ENCODE assay signal across 22 mouse cellular contexts in the genomic region with DNA sequence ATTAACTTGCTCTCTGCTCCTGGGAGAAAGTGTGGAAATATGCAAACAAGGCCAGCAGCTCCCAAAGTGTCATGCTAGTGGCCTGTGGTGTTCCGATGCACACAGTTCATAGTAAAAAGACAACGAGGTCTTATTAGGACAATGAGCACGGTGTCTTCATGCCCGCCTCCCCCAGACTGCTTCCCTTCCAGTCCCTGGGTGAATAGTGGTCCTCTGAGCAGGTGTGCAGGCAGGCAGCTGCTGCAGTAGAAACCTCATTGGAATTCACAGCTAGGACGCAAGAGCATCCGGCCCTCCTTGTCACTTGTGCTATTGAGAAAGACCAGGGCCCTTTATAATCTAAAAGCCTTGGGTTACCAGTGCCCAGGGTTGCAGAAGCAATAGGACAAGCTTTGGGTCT.
DNase-seq lines count a peak whose midpoint lies in the region; ATAC-seq and TF ChIP-seq lines count a peak whose summit lies in the region.
"Had no signal": no experiment of that assay in that cellular context is flagged by ENCODE, and none has a peak within 500 bp of the region (broad histone marks: within the 10 kb centered on the region; RNA-seq: fewer than 3 reads in every experiment).

No protein-coding gene starts in this region.

- no peaks in the 10 kb centered on the region for H3K9me3 ChIP-seq in neural tube, embryonic 13.5 days
- no peaks in the 10 kb centered on the region for H3K9me3 ChIP-seq in forebrain, embryonic 16.5 days (ENCODE audit: control insufficient read depth, low read length)
- H3K9me3 ChIP-seq in intestine, embryonic 16.5 days (ENCODE audit: control insufficient read depth, low read length) = no peaks in the 10 kb centered on the region
- H3K9me3 ChIP-seq: lung, embryonic 15.5 days; midbrain, embryonic 12.5 days had no signal

- TF ChIP-seq POLR2A in myocyte (IDR thresholded peaks at IDR 0.05; ENCODE audit: insufficient read length, low read depth) = no peak

- 41% methylated on average over 6 of the region's 6 CpGs for WGBS in neural tube, embryonic 13.5 days
- WGBS in forebrain, embryonic 16.5 days = 30% methylated on average over 6 of the region's 6 CpGs
- 54% methylated on average over 6 of the region's 6 CpGs for WGBS in intestine, embryonic 16.5 days

- DNase-seq in frontal cortex, postnatal 25 days (ENCODE audit: low spot score in 2 of 2) = no peak
- DNase-seq in neural tube, embryonic 10.5 days (ENCODE audit: extremely low spot score, low spot score) = no peak
- DNase-seq in c-Kit-positive CD71-positive TER-119-positive erythroid progenitor cells, embryonic 14.5 days (ENCODE audit: low spot score) = no peak
- DNase-seq: adrenal gland, postnatal 36 days; cerebellum, adult 18-20 months; cerebellum, postnatal 25 days; embryo, embryonic 11 days; heart, adult 11 months; heart, postnatal 4 days; right cerebral cortex, postnatal 25 days had no signal

- no peaks in the 10 kb centered on the region for H3K27me3 ChIP-seq in neural tube, embryonic 13.5 days
- H3K27me3 ChIP-seq in forebrain, embryonic 16.5 days (replicated peaks; ENCODE audit: control insufficient read depth, insufficient read depth, low read length) = no peaks in the 10 kb centered on the region
- H3K27me3 ChIP-seq in myocyte (ENCODE audit: control insufficient read depth, insufficient read depth, insufficient read length) = no peaks in the 10 kb centered on the region
- H3K27me3 ChIP-seq in intestine, embryonic 16.5 days (replicated peaks; ENCODE audit: control insufficient read depth, insufficient read depth, low read length) = no peaks in the 10 kb centered on the region
- H3K27me3 ChIP-seq: lung, embryonic 15.5 days; midbrain, embryonic 12.5 days had no signal

- ATAC-seq in frontal cortex, adult (ENCODE audit: low TSS enrichment) = peak; percentile 31; the same call in 1 of the 2 replicates
- ATAC-seq in neural tube, embryonic 13.5 days (ENCODE audit: low read depth) = no peak
- no peak for ATAC-seq in forebrain, embryonic 16.5 days
- no peak for ATAC-seq in intestine, embryonic 16.5 days
- ATAC-seq: CD4-positive, CD25-positive, alpha-beta regulatory T cell, adult 4 months; intestine, postnatal 0 days had no signal

- peaks cover 20% of the 10 kb centered on the region for H3K36me3 ChIP-seq in neural tube, embryonic 13.5 days
- peaks cover 4% of the 10 kb centered on the region; the same call in 1 of the 2 replicates for H3K36me3 ChIP-seq in forebrain, embryonic 16.5 days (ENCODE audit: control insufficient read depth, insufficient read depth)
- H3K36me3 ChIP-seq in myocyte (ENCODE audit: control insufficient read depth, insufficient read depth) = peaks cover 2% of the 10 kb centered on the region
- no peaks in the 10 kb centered on the region for H3K36me3 ChIP-seq in intestine, embryonic 16.5 days (ENCODE audit: control insufficient read depth, insufficient read depth, low read length)

- peaks cover 57% of the 10 kb centered on the region for H3K4me1 ChIP-seq in neural tube, embryonic 13.5 days (replicated peaks)
- H3K4me1 ChIP-seq in forebrain, embryonic 16.5 days (replicated peaks; ENCODE audit: control insufficient read depth, insufficient read depth, low read length) = peaks cover 22% of the 10 kb centered on the region
- H3K4me1 ChIP-seq in intestine, embryonic 16.5 days (ENCODE audit: control insufficient read depth, insufficient read depth, low read length) = peaks cover 22% of the 10 kb centered on the region

- no peak overlapping the region for H3K9ac ChIP-seq in neural tube, embryonic 13.5 days
- no peak overlapping the region for H3K9ac ChIP-seq in forebrain, embryonic 16.5 days (replicated peaks; ENCODE audit: low read depth, low read length)
- no peak overlapping the region for H3K9ac ChIP-seq in intestine, embryonic 16.5 days (ENCODE audit: low read depth, low read length)
- H3K9ac ChIP-seq: liver, embryonic 14.5 days; lung, embryonic 15.5 days; midbrain, embryonic 12.5 days had no signal

- no peak overlapping the region for H3ac ChIP-seq in myocyte (ENCODE audit: control insufficient read depth, insufficient read length)

- peaks cover 34% of the 10 kb centered on the region for H3K79me2 ChIP-seq in myocyte (ENCODE audit: control insufficient read depth, insufficient read depth)

- H3K4me3 ChIP-seq in neural tube, embryonic 13.5 days = no peak overlapping the region
- H3K4me3 ChIP-seq in forebrain, embryonic 16.5 days (replicated peaks; ENCODE audit: low read length) = no peak overlapping the region
- H3K4me3 ChIP-seq in myocyte = no peak overlapping the region
- H3K4me3 ChIP-seq in intestine, embryonic 16.5 days (ENCODE audit: low read length) = no peak overlapping the region
- H3K4me3 ChIP-seq: lung, embryonic 15.5 days; midbrain, embryonic 12.5 days had no signal

- H3K4me2 ChIP-seq in neural tube, embryonic 13.5 days = no peak overlapping the region
- H3K4me2 ChIP-seq in forebrain, embryonic 16.5 days (ENCODE audit: low read length) = no peak overlapping the region
- H3K4me2 ChIP-seq in myocyte (ENCODE audit: low read depth) = no peak overlapping the region
- no peak overlapping the region for H3K4me2 ChIP-seq in intestine, embryonic 16.5 days (ENCODE audit: low read depth, low read length)
- H3K4me2 ChIP-seq: lung, embryonic 15.5 days; midbrain, embryonic 12.5 days had no signal

- H3K27ac ChIP-seq in neural tube, embryonic 13.5 days (replicated peaks) = peak overlapping the region; percentile 34
- peak overlapping the region; percentile 20; the same call in 1 of the 2 replicates for H3K27ac ChIP-seq in forebrain, embryonic 16.5 days (ENCODE audit: low read length)
- H3K27ac ChIP-seq in intestine, embryonic 16.5 days (ENCODE audit: low read length) = no peak overlapping the region
- H3K27ac ChIP-seq: kidney, postnatal 0 days; liver, embryonic 14.5 days; lung, embryonic 15.5 days; macrophage; midbrain, embryonic 12.5 days had no signal

TF ChIP-seq in myocyte, 11 proteins besides CTCF, POLR2A, EP300 and RAD21:
- TF ChIP-seq MYOG (IDR thresholded peaks at IDR 0.05; ENCODE audit: control insufficient read depth in 1 of 3, insufficient read depth in 1 of 3, insufficient read length in 2 of 3, low read depth in 2 of 3) (peak in 1 of 3 experiments; percentile 58), MYOD1 (IDR thresholded peaks at IDR 0.05; ENCODE audit: control insufficient read depth in 1 of 3, insufficient read length in 2 of 3, low read depth in 2 of 3) (peak in 2 of 3 experiments; percentile 17 to 55), E2F4 (IDR thresholded peaks at IDR 0.05; ENCODE audit: insufficient read depth) (no peak)
